ENCODE assay signal across 25 mouse cellular contexts in the genomic region with DNA sequence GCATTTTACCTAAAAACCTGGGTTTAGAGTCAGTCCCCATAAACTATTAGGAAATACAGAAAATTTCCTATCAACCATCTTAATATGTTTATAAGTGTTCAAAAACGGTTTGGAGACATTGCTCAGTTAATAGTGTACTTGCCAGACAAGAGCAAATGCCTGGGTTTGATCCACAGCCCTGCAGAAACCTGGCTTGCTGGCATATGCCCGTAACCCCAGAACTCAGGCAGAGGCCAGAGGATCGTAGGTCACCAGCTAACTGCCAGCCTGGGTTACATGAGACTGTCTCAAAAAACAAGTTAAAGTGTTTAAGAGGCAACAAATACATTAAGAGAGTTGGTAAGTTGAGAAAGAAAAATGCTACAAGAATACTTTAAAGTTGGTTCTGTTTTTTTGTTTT. TPM values are rescaled to one million over a fixed set of nuclear protein-coding genes. Genes with fewer than 3 reads are reported as not detected.
A peak's percentile ranks its signal among the peaks of the same experiment; 100 is the strongest.
DNase-seq lines count a peak whose midpoint lies in the region; ATAC-seq and TF ChIP-seq lines count a peak whose summit lies in the region.
"Had no signal": no experiment of that assay in that cellular context is flagged by ENCODE, and none has a peak within 500 bp of the region (broad histone marks: within the 10 kb centered on the region; RNA-seq: fewer than 3 reads in every experiment).

No protein-coding gene starts in this region.

- no peak for TF ChIP-seq POLR2A in liver, adult 2 months (IDR thresholded peaks at IDR 0.05; ENCODE audit: extremely low read depth, insufficient read depth, low read length)

- H3K4me3 ChIP-seq in liver, adult 2 months (ENCODE audit: insufficient read depth, low read depth, low read length), result no peak overlapping the region
- no peak overlapping the region for H3K4me3 ChIP-seq in liver, embryonic 12.5 days
- no peak overlapping the region for H3K4me3 ChIP-seq in midbrain, embryonic 16.5 days (ENCODE audit: low read depth, low read length)
- H3K4me3 ChIP-seq: embryonic facial prominence, embryonic 10.5 days; embryonic facial prominence, embryonic 13.5 days; forebrain, embryonic 10.5 days; forebrain, embryonic 13.5 days; hindbrain, embryonic 10.5 days; hindbrain, embryonic 13.5 days; intestine, embryonic 15.5 days had no signal

- H3K9ac ChIP-seq in liver, adult 2 months (ENCODE audit: low read depth, low read length), result no peak overlapping the region
- H3K9ac ChIP-seq in liver, embryonic 12.5 days, result no peak overlapping the region
- H3K9ac ChIP-seq in midbrain, embryonic 16.5 days (ENCODE audit: low read depth, low read length), result no peak overlapping the region
- H3K9ac ChIP-seq: embryonic facial prominence, embryonic 13.5 days; forebrain, embryonic 13.5 days; hindbrain, embryonic 13.5 days; intestine, embryonic 15.5 days had no signal

- TF ChIP-seq CTCF in liver, adult 2 months (IDR thresholded peaks at IDR 0.05; ENCODE audit: low read depth, low read length), result no peak

- no peaks in the 10 kb centered on the region for H3K27me3 ChIP-seq in liver, adult 2 months (ENCODE audit: control insufficient read depth, insufficient read depth, low read length)
- no peaks in the 10 kb centered on the region for H3K27me3 ChIP-seq in liver, embryonic 12.5 days (replicated peaks)
- no peaks in the 10 kb centered on the region for H3K27me3 ChIP-seq in midbrain, embryonic 16.5 days (ENCODE audit: control insufficient read depth, insufficient read depth, low read depth, low read length)
- H3K27me3 ChIP-seq: embryonic facial prominence, embryonic 13.5 days; forebrain, embryonic 13.5 days; hindbrain, embryonic 13.5 days; intestine, embryonic 15.5 days had no signal

- peaks cover 30% of the 10 kb centered on the region for H3K4me1 ChIP-seq in liver, adult 2 months (ENCODE audit: control insufficient read depth, insufficient read depth, low read length)
- peaks cover 48% of the 10 kb centered on the region for H3K4me1 ChIP-seq in liver, embryonic 12.5 days
- H3K4me1 ChIP-seq in midbrain, embryonic 16.5 days (ENCODE audit: control insufficient read depth, insufficient read depth, low read length), result peaks cover 15% of the 10 kb centered on the region

- WGBS in liver, adult 2 months, result 28% methylated on average over 3 of the region's 3 CpGs
- 69% methylated on average over 3 of the region's 3 CpGs for WGBS in liver, embryonic 12.5 days (ENCODE audit: insufficient replicate concordance)
- 90% methylated on average over 3 of the region's 3 CpGs for WGBS in midbrain, embryonic 16.5 days

- peak; percentile 22 for DNase-seq in gastrocnemius, postnatal 14 days
- DNase-seq in gastrocnemius, adult 8-10 months (ENCODE audit: low spot score in 2 of 2), result no peak
- DNase-seq in liver, adult 2 months (ENCODE audit: extremely low read depth, low read depth, low spot score), result peak; percentile 83
- peak; percentile 32 for DNase-seq in skeletal muscle tissue, adult 2 months (ENCODE audit: low read depth, low spot score)
- DNase-seq: adrenal gland, postnatal 25 days; cerebellum, adult 11-12 months; cerebellum, adult 8-10 months; cerebellum, postnatal 10 days; cerebellum, postnatal 36 days; embryo, embryonic 11 days; gastrocnemius, postnatal 10 days; heart, postnatal 36 days had no signal

- intact Hi-C loops in gastrocnemius, postnatal 14 days (cut with DNase I; ENCODE audit: low total_unique reads), result no loop called here

- H3K9me3 ChIP-seq in liver, embryonic 12.5 days (replicated peaks), result no peaks in the 10 kb centered on the region
- H3K9me3 ChIP-seq in midbrain, embryonic 16.5 days (replicated peaks; ENCODE audit: control insufficient read depth, low read length, poor library complexity, severe bottlenecking), result no peaks in the 10 kb centered on the region; the same call in 1 of the 2 replicates
- H3K9me3 ChIP-seq: embryonic facial prominence, embryonic 10.5 days; embryonic facial prominence, embryonic 13.5 days; forebrain, embryonic 10.5 days; hindbrain, embryonic 10.5 days; hindbrain, embryonic 13.5 days; intestine, embryonic 15.5 days had no signal

- H3K27ac ChIP-seq in liver, adult 2 months (replicated peaks; ENCODE audit: insufficient read depth, low read depth, low read length), result no peak overlapping the region
- H3K27ac ChIP-seq in liver, embryonic 12.5 days, result no peak overlapping the region
- H3K27ac ChIP-seq in midbrain, embryonic 16.5 days (ENCODE audit: low read length), result no peak overlapping the region
- H3K27ac ChIP-seq: embryonic facial prominence, embryonic 10.5 days; embryonic facial prominence, embryonic 13.5 days; forebrain, embryonic 10.5 days; forebrain, embryonic 13.5 days; hindbrain, embryonic 10.5 days; hindbrain, embryonic 13.5 days; intestine, embryonic 15.5 days had no signal

- H3K4me2 ChIP-seq in liver, embryonic 12.5 days, result no peak overlapping the region
- no peak overlapping the region for H3K4me2 ChIP-seq in midbrain, embryonic 16.5 days (ENCODE audit: low read length)
- H3K4me2 ChIP-seq: embryonic facial prominence, embryonic 13.5 days; forebrain, embryonic 13.5 days; heart, embryonic 11.5 days; hindbrain, embryonic 13.5 days; intestine, embryonic 15.5 days had no signal

- H3K36me3 ChIP-seq in liver, adult 2 months (ENCODE audit: control insufficient read depth, insufficient read depth, low read length), result no peaks in the 10 kb centered on the region
- no peaks in the 10 kb centered on the region for H3K36me3 ChIP-seq in liver, embryonic 12.5 days
- H3K36me3 ChIP-seq in midbrain, embryonic 16.5 days (ENCODE audit: control insufficient read depth, insufficient read depth, low read length), result peaks cover 8% of the 10 kb centered on the region
- H3K36me3 ChIP-seq: embryonic facial prominence, embryonic 13.5 days; intestine, embryonic 15.5 days had no signal

- peaks cover 27% of the 10 kb centered on the region; the same call in 1 of the 2 replicates for H3K79me2 ChIP-seq in liver, adult 2 months (ENCODE audit: control insufficient read depth, insufficient read depth, low read length)

- no peak for ATAC-seq in liver, embryonic 12.5 days
- no peak for ATAC-seq in midbrain, embryonic 16.5 days
- ATAC-seq: CD4-positive, CD25-positive, alpha-beta regulatory T cell, adult 4 months; forebrain, embryonic 13.5 days; forebrain, embryonic 16.5 days; hindbrain, embryonic 16.5 days; intestine, embryonic 15.5 days had no signal

RNA-seq across cellular contexts. Expression of gene Mrpl44, which starts 20.9 kb away (rescaled TPM):
- total RNA-seq in gastrocnemius, postnatal 14 days (2021), result 10 to 100 TPM; 35.5 to 36.4 TPM
- 10 to 100 TPM; 30.4 to 34.7 (median 33.1) TPM for total RNA-seq in gastrocnemius, adult 8-10 months (2022)
- 22.7 and 23.0 TPM in 2 replicates for total RNA-seq in liver, adult 2 months (2014; rRNA removed)
- polyA plus RNA-seq in liver, adult 2 months (2012; rRNA removed), result 8.0 and 9.2 TPM in 2 replicates
- 35.0 and 35.4 TPM in 2 replicates for polyA plus RNA-seq in liver, embryonic 12.5 days (2016; fragmentation: Nextera tagmentation; extraction: Ambion mirVana)
- polyA plus RNA-seq in midbrain, embryonic 16.5 days (2015; fragmentation: Nextera tagmentation; extraction: Ambion mirVana), result 41.8 and 42.9 TPM in 2 replicates

RNA-seq across cellular contexts. Expression of gene Wdfy1, which starts 21.0 kb away (rescaled TPM):
- total RNA-seq in gastrocnemius, postnatal 14 days (2021), result 10 to 100 TPM; 10.5 to 13.5 TPM
- 10 to 100 TPM in 1 of 4 experiments, 1 to 10 TPM in 3; 9.1 to 14.7 (median 9.3) TPM for total RNA-seq in gastrocnemius, adult 8-10 months (2022)
- total RNA-seq in liver, adult 2 months (2014; rRNA removed), result 31.0 and 31.8 TPM in 2 replicates
- polyA plus RNA-seq in liver, adult 2 months (2012; rRNA removed), result 17.3 and 19.8 TPM in 2 replicates
- polyA plus RNA-seq in liver, embryonic 12.5 days (2016; fragmentation: Nextera tagmentation; extraction: Ambion mirVana), result 16.2 and 16.5 TPM in 2 replicates
- polyA plus RNA-seq in midbrain, embryonic 16.5 days (2015; fragmentation: Nextera tagmentation; extraction: Ambion mirVana), result 137 and 149 TPM in 2 replicates

Comparison
In these comparisons a context has a peak if more than half of its experiments do, and no peak if none do; other contexts are left out.
1. DNase-seq: peak in gastrocnemius, postnatal 14 days (single experiment), liver, adult 2 months (single experiment) and skeletal muscle tissue, adult 2 months (single experiment); none in gastrocnemius, adult 8-10 months (0 of 2).